Mouse (Mus musculus): ENCODE measurements around the gene Mrps18a. TPM values are rescaled to one million over a fixed set of nuclear protein-coding genes. Genes with fewer than 3 reads are reported as not detected.
A peak's percentile ranks its signal among the peaks of the same experiment; 100 is the strongest.

The Mrps18a gene
- polyA plus RNA-seq (2015; fragmentation: Nextera tagmentation; extraction: Ambion mirVana) = 96.4 and 103 TPM in 2 replicates

GRCm38 (mm10) chr17:46110402-46111289, at the start of gene Mrps18a:
Gene Mrps18a (plus strand): TSS chr17:46110986.
- Histone ChIP-seq H3K27me3 (replicated peaks; ENCODE audit: insufficient read depth, low read length) (no peaks in the 10 kb centered on the region), H3K4me3 (ENCODE audit: low read depth, low read length) (peak within 1 kb of the TSS; percentile 58), H3K27ac (ENCODE audit: low read length) (no peak within 1 kb of the TSS), H3K9me3 (ENCODE audit: low read length) (no peaks in the 10 kb centered on the region), H3K36me3 (ENCODE audit: insufficient read depth, low read length) (no peaks in the 10 kb centered on the region), H3K9ac (replicated peaks; ENCODE audit: low read depth) (peak within 1 kb of the TSS; percentile 46), H3K4me1 (ENCODE audit: insufficient read depth, low read depth, low read length) (peaks cover 11% of the 10 kb centered on the region; the same call in 1 of the 2 replicates), H3K4me2 (replicated peaks; ENCODE audit: low read depth, low read length) (peak within 1 kb of the TSS; percentile 79)
- peak; percentile 94 for ATAC-seq
- TF ChIP-seq EP300 (IDR thresholded peaks at IDR 0.05) (no peak), CTCF (IDR thresholded peaks at IDR 0.05) (peak; percentile 11; the same call in 1 of the 2 replicates)
- peak; percentile 91 for DNase-seq (ENCODE audit: low spot score)
- 5% methylated on average over 38 of the region's 38 CpGs for WGBS

DNA sequence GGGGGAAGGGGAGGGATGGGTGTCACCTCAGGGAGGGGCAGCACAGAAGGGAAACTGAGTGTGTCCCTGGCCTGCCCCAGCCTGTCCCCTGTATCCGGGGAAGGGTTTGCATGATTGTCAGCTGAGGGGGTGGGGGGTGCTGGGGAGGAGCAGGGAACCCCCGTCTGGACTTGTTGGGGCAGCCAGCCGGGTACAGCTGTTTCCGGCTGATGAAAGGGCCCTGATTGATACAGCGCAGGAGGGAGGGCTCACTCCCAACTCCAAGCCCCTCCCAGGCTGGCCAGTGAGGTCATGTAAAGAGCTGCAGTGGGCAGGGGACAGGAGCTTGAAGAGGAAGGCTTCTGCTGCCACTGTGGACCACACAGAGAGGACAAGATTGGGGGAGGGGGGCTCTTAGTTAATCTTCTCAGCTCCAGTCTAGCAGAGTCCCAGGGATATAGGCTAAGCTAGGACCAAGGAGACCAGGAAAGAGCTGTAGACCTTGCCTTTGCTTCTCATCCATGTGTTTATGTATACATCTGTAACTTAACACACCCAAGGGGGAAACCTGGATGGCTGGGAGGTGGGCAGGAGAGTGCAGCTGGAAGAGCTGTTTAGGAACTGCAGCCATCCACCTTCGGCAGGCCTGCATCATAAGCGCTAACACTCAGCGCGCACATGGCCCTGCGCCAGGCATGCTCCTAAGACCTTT, 47.4 kb upstream of the Mrps18a start:
- no peak for TF ChIP-seq CTCF (IDR thresholded peaks at IDR 0.05)
- peak; percentile 76 for TF ChIP-seq EP300 (IDR thresholded peaks at IDR 0.05)
- H3K36me3 ChIP-seq (ENCODE audit: insufficient read depth, low read length) = no peaks in the 10 kb centered on the region
- 19% methylated on average over 10 of the region's 10 CpGs for WGBS

GRCm38 (mm10) chr17:46063974-46064312, 46.8 kb upstream of the Mrps18a start:
- Histone ChIP-seq H3K4me1 (ENCODE audit: insufficient read depth, low read depth, low read length) (peaks cover 12% of the 10 kb centered on the region), H3K9ac (replicated peaks; ENCODE audit: low read depth) (no peak overlapping the region), H3K4me2 (replicated peaks; ENCODE audit: low read depth, low read length) (no peak overlapping the region; the same call in 1 of the 2 replicates), H3K27ac (ENCODE audit: low read length) (peak overlapping the region; percentile 26; the same call in 1 of the 2 replicates), H3K36me3 (ENCODE audit: insufficient read depth, low read length) (no peaks in the 10 kb centered on the region), H3K9me3 (ENCODE audit: low read length) (no peaks in the 10 kb centered on the region), H3K27me3 (replicated peaks; ENCODE audit: insufficient read depth, low read length) (no peaks in the 10 kb centered on the region), H3K4me3 (ENCODE audit: low read depth, low read length) (no peak overlapping the region)
- TF ChIP-seq CTCF (IDR thresholded peaks at IDR 0.05) = no peak
- WGBS = 37% methylated on average over 6 of the region's 6 CpGs
- ATAC-seq (no peak), DNase-seq (ENCODE audit: low spot score) (no peak)

More for the DNA sequence above, 47.4 kb upstream of the Mrps18a start:
- peak; percentile 83 for DNase-seq (ENCODE audit: low spot score)
- H3K9me3 ChIP-seq (ENCODE audit: low read length) = no peaks in the 10 kb centered on the region
- H3K4me2 ChIP-seq (replicated peaks; ENCODE audit: low read depth, low read length) = no peak overlapping the region; the same call in 1 of the 2 replicates
- ATAC-seq = peak; percentile 93
- H3K9ac ChIP-seq (replicated peaks; ENCODE audit: low read depth) = no peak overlapping the region
- peaks cover 12% of the 10 kb centered on the region for H3K4me1 ChIP-seq (ENCODE audit: insufficient read depth, low read depth, low read length)
- no peaks in the 10 kb centered on the region for H3K27me3 ChIP-seq (replicated peaks; ENCODE audit: insufficient read depth, low read length)
- no peak overlapping the region for H3K4me3 ChIP-seq (ENCODE audit: low read depth, low read length)
- H3K27ac ChIP-seq (ENCODE audit: low read length) = peak overlapping the region; percentile 26; the same call in 1 of the 2 replicates

DNA sequence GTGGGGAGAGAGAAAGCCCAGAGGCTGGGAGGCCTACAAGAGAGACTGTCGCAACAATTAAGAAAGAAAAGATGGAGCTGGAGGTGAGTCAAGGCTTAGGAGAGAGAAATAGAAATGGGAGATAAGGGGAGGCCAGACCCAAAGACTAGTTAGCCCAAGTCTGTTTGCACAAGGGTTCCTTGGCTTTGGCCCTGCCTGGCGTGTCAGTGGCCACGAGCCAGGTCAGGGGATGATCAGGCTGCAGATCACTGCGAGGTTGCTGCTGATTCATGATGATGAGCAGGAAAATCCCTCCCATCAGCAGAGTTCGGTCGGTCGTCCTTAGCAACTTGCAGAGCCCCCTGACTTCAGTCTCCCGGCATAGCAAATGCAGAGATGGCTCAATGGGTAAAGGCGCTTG, 40.7 kb upstream of the Mrps18a start:
- no peaks in the 10 kb centered on the region for H3K9me3 ChIP-seq (ENCODE audit: low read length)
- H3K4me1 ChIP-seq (ENCODE audit: insufficient read depth, low read depth, low read length) = peaks cover 5% of the 10 kb centered on the region; the same call in 1 of the 2 replicates
- no peaks in the 10 kb centered on the region for H3K36me3 ChIP-seq (ENCODE audit: insufficient read depth, low read length)
- no peak overlapping the region for H3K9ac ChIP-seq (replicated peaks; ENCODE audit: low read depth)
- ATAC-seq (no peak), DNase-seq (ENCODE audit: low spot score) (no peak)
- no peak overlapping the region for H3K27ac ChIP-seq (ENCODE audit: low read length)
- WGBS = 65% methylated on average over 9 of the region's 9 CpGs
- H3K27me3 ChIP-seq (replicated peaks; ENCODE audit: insufficient read depth, low read length) = no peaks in the 10 kb centered on the region
- no peak for TF ChIP-seq EP300 (IDR thresholded peaks at IDR 0.05)
- TF ChIP-seq CTCF (IDR thresholded peaks at IDR 0.05) = no peak
- no peak overlapping the region for H3K4me3 ChIP-seq (ENCODE audit: low read depth, low read length)
- no peak overlapping the region for H3K4me2 ChIP-seq (replicated peaks; ENCODE audit: low read depth, low read length)

- H3K4me1 ChIP-seq (ENCODE audit: insufficient read depth, low read depth, low read length) = peaks cover 5% of the 10 kb centered on the region; the same call in 1 of the 2 replicates
- no peaks in the 10 kb centered on the region for H3K9me3 ChIP-seq (ENCODE audit: low read length)
- no peak overlapping the region for H3K4me3 ChIP-seq (ENCODE audit: low read depth, low read length)
- no peaks in the 10 kb centered on the region for H3K36me3 ChIP-seq (ENCODE audit: insufficient read depth, low read length)
- no peak overlapping the region for H3K9ac ChIP-seq (replicated peaks; ENCODE audit: low read depth)
- no peak overlapping the region for H3K4me2 ChIP-seq (replicated peaks; ENCODE audit: low read depth, low read length)
- 80% methylated on average over 3 of the region's 3 CpGs for WGBS
- no peak for ATAC-seq
- no peak for DNase-seq (ENCODE audit: low spot score)
- no peak overlapping the region for H3K27ac ChIP-seq (ENCODE audit: low read length)
- TF ChIP-seq EP300 (IDR thresholded peaks at IDR 0.05) = no peak
- TF ChIP-seq CTCF (IDR thresholded peaks at IDR 0.05) = no peak
- H3K27me3 ChIP-seq (replicated peaks; ENCODE audit: insufficient read depth, low read length) = no peaks in the 10 kb centered on the region
Measured at GRCm38 (mm10) chr17:46071531-46071930, 39.3 kb upstream of the Mrps18a start.

DNA sequence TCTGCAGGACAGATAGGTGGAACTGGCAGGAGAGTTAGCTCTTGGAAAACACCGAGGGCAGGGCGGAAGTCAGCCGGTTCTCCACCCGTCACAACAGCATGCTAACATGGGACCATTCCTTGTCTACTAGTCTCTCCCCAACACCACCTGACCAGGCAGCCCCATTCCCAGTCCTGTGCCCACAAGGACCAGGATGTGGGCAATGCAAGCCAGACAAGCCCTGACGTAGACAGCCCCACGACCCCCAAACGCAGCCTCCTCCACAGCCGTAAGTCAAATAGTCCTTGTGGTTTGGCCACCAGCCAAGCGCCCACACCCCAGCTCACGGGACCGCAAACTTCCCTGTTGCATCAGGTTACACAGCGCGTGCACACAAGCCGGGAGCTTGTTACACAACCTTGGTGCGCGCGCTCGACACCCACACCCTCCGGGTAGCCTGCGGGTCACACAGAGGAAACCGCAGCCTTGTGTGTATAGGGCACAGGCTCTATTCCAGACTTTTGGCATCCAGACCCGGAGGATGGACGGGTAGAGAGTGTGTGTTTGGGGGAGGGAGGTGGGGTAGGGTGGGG, 37.0 kb upstream of the Mrps18a start:
- Histone ChIP-seq H3K36me3 (ENCODE audit: insufficient read depth, low read length) (no peaks in the 10 kb centered on the region), H3K4me1 (ENCODE audit: insufficient read depth, low read depth, low read length) (peaks cover 5% of the 10 kb centered on the region; the same call in 1 of the 2 replicates), H3K27ac (ENCODE audit: low read length) (peak overlapping the region; percentile 68), H3K27me3 (replicated peaks; ENCODE audit: insufficient read depth, low read length) (no peaks in the 10 kb centered on the region), H3K9me3 (ENCODE audit: low read length) (no peaks in the 10 kb centered on the region), H3K4me2 (replicated peaks; ENCODE audit: low read depth, low read length) (peak overlapping the region; percentile 47), H3K4me3 (ENCODE audit: low read depth, low read length) (no peak overlapping the region; the same call in 1 of the 2 replicates), H3K9ac (replicated peaks; ENCODE audit: low read depth) (no peak overlapping the region)
- peak; percentile 76 for TF ChIP-seq EP300 (IDR thresholded peaks at IDR 0.05)
- TF ChIP-seq CTCF (IDR thresholded peaks at IDR 0.05) = no peak
- 7% methylated on average over 23 of the region's 23 CpGs for WGBS
- peak; percentile 95 for DNase-seq (ENCODE audit: low spot score)
- ATAC-seq = peak; percentile 92

Measured in lung, postnatal 0 days (tissue).